Mouse (Mus musculus): ENCODE measurements around the gene Unc5cl.

The Unc5cl gene

GRCm38 (mm10) chr17:48533844-48534705 lies 79.4 kb downstream of the Unc5cl start:
- no peak for DNase-seq (ENCODE audit: extremely low read depth, insufficient read length, low spot score)

DNA sequence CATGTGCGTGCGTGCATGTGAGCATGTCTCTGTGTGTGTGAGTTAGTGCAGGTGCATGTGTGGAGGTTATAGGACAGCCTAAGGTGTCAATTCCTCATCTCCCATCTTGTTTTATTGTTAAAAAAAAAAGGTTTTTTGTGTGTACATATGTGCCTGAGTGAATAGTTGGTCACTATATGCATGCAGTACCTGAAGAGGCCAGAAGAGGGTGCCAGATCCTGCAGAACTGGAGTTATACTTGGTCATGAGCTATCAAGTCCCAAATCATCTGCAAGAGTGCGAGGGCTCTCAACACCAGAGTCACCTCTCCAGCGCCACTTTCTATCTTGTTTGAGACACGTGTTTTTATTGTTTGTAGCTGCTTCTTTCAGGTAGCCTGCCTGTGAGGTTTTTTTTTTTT lies 83.6 kb downstream of the Unc5cl start:
- no peak for DNase-seq (ENCODE audit: extremely low read depth, insufficient read length, low spot score)

DNA sequence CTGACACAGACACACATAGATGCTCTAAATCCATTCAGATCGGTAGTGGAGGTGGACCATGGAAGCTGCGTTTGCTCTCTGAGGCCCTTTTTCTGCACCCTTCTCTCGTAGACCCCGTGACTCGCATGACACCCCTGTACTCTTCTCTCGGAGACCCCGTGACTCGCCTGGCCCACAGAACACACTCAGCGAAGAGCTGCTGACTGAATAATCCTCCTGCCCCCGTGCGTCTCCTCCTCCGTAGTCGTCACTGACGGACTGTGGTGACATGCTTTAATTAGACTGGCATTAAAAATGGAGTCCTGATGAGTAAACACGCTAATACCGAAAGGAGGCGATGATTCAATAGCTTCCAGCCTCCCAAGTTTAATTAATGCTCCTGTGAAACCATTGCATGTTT lies 84.6 kb downstream of the Unc5cl start:
- no peak for DNase-seq (ENCODE audit: extremely low read depth, insufficient read length, low spot score)

DNA sequence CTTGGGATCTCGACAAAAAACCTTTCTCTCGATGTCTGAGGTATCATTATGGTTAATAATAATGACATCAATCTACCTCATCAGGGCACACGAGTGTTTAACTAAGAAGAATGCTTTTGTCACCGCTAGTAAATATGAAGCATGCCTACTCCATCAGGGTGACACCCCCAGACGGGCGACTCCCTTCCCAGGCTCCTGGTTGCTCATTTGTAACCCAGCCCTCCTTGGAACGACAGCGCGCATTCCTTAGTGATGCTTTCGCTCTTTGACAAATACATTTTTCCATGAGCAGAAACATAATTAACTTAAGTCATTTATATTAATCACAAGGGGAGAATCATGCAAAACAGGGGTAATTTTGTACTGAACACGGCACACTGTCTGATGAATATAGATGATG lies 88.0 kb downstream of the Unc5cl start:
- DNase-seq (ENCODE audit: extremely low read depth, insufficient read length, low spot score), result no peak

DNA sequence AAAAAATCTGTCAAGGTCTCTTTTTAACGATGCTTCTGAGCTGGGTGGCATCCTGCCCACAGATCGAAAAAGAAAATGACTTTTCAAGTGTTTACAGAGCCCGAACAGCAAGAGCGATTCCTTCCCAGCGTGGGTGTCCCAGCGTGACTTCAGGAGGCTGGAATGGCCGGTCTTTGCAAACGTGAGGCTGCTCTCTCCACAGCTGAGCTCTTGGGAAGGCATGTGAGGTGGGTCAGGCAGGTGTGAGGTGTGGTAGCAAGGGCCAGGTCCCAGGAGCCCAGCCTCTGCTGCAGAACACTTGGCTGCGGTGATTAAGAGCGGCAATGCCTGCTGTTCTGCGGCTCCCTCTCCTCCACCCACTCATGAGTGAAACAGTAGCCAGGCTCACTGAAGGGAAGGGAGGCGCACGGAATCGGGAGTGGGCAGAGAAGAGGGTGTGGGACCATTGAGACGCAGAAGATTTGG lies 88.6 kb downstream of the Unc5cl start:
- peak; percentile 7 for DNase-seq (ENCODE audit: extremely low read depth, insufficient read length, low spot score)

GRCm38 (mm10) chr17:48544722-48545121 lies 90.0 kb downstream of the Unc5cl start:
- no peak for DNase-seq (ENCODE audit: extremely low read depth, insufficient read length, low spot score)

DNA sequence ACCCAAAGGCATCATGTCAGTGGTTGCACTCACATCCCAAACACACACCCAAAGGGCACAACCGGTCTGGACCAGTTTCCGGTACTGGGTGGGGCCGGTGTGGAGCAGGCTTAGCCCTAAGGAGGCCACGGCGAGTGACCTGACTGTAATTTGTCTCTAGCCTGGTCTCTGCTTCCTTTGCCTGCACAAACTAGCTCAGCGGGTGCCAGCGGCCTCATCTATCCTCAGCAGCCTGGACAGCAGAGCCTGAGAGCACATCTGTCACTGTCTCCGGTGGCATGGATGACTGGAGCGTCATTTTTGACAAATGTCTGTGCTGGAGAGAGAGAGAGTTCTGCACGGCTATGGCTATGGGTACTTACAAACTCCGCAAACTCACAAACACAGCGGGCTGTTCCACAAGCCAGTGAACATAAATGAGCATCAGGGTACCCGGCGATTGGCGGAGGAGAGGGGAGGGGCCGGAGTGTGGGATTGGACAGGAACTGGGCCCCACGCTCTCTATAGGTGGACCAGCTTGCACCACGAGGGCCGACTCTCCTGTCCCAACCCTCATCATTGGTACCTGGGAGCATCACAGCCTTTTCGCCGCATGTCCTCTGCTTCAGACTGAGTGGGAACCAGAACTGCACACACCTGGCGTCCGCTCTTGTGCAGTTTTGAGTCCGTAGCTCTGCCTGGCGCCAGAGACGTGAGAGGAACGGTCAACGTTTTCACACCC lies 90.7 kb downstream of the Unc5cl start:
- no peak for DNase-seq (ENCODE audit: extremely low read depth, insufficient read length, low spot score)

DNA sequence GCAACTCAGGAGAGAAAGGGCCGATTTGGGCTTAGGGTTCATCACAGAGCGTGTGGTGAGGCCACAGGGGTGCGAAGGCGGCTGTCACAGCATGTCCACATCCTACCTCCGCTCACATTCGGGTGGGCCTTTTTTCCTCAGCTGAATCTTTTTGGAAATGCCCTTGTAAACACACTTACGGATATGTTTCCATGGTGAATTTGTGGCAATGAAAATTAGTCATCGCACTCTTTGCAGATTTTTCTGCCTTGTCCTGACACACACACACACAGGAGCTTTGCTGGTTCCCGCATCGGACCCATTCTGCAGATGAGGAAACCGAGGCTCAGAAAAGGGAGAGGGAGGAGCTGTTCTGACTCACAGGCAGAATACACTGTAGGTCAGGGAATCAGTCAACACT lies 91.3 kb downstream of the Unc5cl start:
- DNase-seq (ENCODE audit: extremely low read depth, insufficient read length, low spot score), result no peak

GRCm38 (mm10) chr17:48547668-48548067 lies 93.0 kb downstream of the Unc5cl start:
- DNase-seq (ENCODE audit: extremely low read depth, insufficient read length, low spot score), result no peak

DNA sequence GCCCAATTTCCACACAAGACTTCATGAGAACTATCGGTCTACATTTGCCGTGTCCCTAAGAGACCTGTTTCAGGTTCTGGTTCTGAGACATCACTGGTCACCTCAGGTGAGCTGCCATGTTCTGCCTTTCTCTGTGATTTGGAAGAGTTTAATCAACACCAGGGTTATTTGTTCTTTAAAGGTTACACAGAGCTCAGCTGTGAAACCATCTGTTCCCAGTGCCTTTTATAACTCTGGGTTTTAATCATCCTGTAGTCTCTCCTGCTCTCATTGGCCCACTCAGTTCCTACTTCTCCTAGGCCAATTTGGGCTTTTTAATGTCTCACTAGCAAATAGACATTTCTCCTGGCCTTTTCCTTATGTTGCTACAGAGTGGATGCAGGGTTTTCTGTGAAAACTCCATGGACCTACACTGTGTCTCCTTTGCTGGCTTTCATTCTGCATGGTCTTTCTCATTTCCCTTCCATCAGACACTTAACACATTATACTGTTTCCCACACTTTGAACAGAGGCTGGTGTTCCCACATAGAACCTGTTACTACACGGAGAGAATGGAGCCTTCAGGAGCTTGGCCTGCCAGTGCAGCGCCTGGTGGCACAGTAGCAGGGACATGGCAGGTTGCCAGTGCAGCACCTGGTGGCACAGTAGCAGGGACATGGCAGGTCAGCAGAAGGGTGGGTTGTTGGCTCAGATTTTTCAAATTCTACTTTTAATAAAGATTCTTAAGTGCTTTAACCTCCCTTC lies 97.3 kb downstream of the Unc5cl start:
- DNase-seq (ENCODE audit: extremely low read depth, insufficient read length, low spot score), result no peak

- no peak for DNase-seq (ENCODE audit: extremely low read depth, insufficient read length, low spot score)
Measured at GRCm38 (mm10) chr17:48552532-48552915, 97.8 kb downstream of the Unc5cl start.

DNA sequence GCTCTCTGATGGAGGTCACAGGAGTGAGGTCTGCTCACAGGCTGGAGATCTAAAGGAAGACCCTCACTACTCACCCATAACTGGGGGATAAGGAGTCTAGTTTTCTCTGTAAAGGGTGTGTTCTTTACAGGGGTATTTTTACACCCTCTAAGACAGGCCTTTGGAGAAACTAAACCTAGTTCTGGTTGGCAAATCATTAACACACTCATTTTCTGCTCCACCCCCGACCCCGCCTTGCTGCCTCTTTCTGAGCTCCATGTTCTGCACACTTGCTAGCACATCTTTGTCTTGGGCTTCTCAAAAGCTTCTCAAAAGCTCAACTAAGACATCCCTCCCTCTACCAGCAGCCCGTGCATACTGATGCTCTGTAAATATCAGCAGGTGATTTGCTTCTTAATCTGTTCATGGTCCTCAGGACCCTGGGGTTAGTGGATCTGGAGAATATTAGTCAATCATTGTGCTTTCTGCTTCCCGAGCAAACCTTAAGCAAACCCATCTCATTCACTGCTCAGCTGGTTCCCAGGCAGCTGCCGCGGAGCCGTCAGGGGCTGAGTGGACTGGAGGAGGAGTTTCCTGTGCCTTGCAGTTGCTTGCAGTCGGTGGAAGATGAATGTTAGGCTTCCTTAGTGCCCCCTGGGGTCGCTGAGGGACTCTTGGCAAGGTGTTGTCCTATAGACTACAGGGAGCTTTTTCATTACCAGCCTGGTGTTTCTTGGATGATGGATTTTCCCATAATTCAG lies 101.7 kb downstream of the Unc5cl start:
- no peak for DNase-seq (ENCODE audit: extremely low read depth, insufficient read length, low spot score)

- no peak for DNase-seq (ENCODE audit: extremely low read depth, insufficient read length, low spot score)
Measured at GRCm38 (mm10) chr17:48557823-48558715, 103.4 kb downstream of the Unc5cl start.

DNA sequence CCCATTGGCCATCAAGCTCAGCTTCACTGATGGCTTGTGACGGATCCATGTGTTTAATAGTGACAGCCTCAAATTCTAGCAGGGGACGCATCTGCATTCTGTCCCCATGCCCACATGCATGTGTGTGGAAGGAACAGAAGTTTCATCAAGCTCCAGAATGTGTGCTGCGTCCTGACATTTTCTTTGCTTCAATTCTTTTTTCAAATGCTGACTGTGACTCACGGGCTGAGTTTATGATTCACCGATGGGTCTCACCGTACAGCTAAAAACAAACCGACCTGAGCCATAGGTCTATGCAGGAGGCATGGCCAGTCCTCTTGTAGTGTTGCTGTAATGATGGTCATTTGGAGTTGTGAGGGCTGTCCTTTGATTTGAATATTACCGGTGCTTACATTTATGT lies 110.2 kb downstream of the Unc5cl start:
- DNase-seq (ENCODE audit: extremely low read depth, insufficient read length, low spot score), result no peak

- no peak for DNase-seq (ENCODE audit: extremely low read depth, insufficient read length, low spot score)
Measured at GRCm38 (mm10) chr17:48569656-48570055, 115.0 kb downstream of the Unc5cl start.

DNA sequence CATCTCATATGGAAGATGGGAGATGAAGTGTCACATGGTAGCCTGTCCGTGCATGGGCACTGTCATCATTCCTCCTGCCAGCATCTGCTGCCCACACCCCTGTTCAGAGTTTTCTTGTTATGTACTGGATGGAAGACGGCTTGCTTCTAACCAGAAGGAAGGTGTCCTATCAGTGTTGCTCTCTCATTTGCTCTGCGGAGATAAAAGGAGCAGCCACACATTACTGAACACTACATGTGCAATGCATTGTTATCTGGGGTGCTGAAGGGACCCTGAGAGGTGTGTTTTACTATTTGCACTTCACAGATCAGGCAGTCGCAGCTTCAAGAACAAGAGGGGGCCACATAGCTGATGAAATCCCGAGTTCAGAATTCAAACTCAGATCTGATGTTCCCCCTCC lies 126.5 kb downstream of the Unc5cl start:
- no peak for DNase-seq (ENCODE audit: extremely low read depth, insufficient read length, low spot score)

DNA sequence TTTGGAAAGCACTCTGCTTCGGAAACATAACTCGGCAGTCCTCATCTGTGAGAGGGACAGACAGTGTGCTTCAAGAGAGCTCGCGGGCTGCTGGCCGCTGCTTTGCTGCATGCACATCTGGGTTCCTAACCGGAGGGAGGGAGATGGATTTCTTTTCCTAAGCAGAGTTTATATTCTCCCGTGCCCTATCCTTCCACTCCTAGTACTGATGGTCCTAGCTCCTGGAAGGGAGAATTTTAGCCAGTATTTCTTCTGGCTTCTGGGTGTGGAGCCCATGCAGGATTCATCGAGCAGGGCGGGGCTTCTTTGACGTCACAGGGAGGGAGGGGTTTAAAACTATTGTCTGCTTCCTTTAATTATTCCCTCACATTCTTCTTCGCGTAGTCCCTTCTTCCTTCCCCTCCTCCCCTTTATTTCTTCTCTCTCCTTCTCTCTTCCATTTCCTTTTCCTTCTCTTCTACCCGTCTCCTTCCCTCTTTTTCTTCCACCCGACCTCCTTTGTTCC lies 127.8 kb downstream of the Unc5cl start:
- DNase-seq (ENCODE audit: extremely low read depth, insufficient read length, low spot score), result no peak

- no peak for DNase-seq (ENCODE audit: extremely low read depth, insufficient read length, low spot score)
Measured at GRCm38 (mm10) chr17:48583401-48583800, 128.7 kb downstream of the Unc5cl start.

- no peak for DNase-seq (ENCODE audit: extremely low read depth, insufficient read length, low spot score)
Measured at GRCm38 (mm10) chr17:48585902-48586359, 131.2 kb downstream of the Unc5cl start.

Data from 3134 (cell line).